Mouse (Mus musculus): ENCODE data around the gene Lmbr1l.

- TF ChIP-seq CTCF (IDR thresholded peaks at IDR 0.05; ENCODE audit: borderline replicate concordance, control insufficient read depth, extremely low read depth, insufficient read depth, low read length, poor library complexity) (no peak), POLR2A (IDR thresholded peaks at IDR 0.05; ENCODE audit: control insufficient read depth, extremely low read depth, insufficient read depth, low read length, poor library complexity) (no peak)
Measured at GRCm38 (mm10) chr15:98959531-98959930, 41.5 kb upstream of the Lmbr1l start.
